Mouse (Mus musculus) CH12.LX (cell line): ENCODE results near the gene Nprl3. TPM values are rescaled to one million over a fixed set of nuclear protein-coding genes. Genes with fewer than 3 reads are reported as not detected.

Experiments used
- DNase-seq: peaks from one replicate; pipeline ENCODE4 v3.0.0-alpha.2; 2013; ENCODE audit errors: extremely low read depth
- H3K27ac ChIP-seq: 2 replicates; pipeline ENCODE4 v1.5.1; 2012; ENCODE audit warnings: low read depth, mild to moderate bottlenecking, control low read depth, moderate library complexity; ENCODE audit not compliant: insufficient read depth
- H3K27me3 ChIP-seq: replicated peaks from 2 replicates; pipeline ENCODE3; 2012; ENCODE audit warnings: inconsistent platforms
- H3K36me3 ChIP-seq, 2 experiments: replicated peaks in 1 of 2; 2 replicates each; pipeline versions ENCODE3 to v1.6.1; 2012; ENCODE audit warnings: inconsistent platforms in 1 of 2, low read length in 1 of 2, mild to moderate bottlenecking in 1 of 2, mixed read lengths in 1 of 2, moderate library complexity in 1 of 2; ENCODE audit not compliant: control insufficient read depth in 1 of 2, insufficient read depth in 1 of 2
- H3K4me1 ChIP-seq, 2 experiments: 2 replicates each; pipeline ENCODE4 v1.6.1; 2012; ENCODE audit warnings: inconsistent platforms in 1 of 2, moderate library complexity in 1 of 2; ENCODE audit not compliant: insufficient read depth in 2 of 2, control insufficient read depth in 1 of 2
- H3K4me2 ChIP-seq: 2 replicates; pipeline ENCODE4 v1.6.1; 2012; ENCODE audit warnings: low read depth, mild to moderate bottlenecking, control low read depth; ENCODE audit not compliant: poor library complexity, insufficient read depth, severe bottlenecking
- H3K4me3 ChIP-seq, 3 experiments: fragments of 150-350 bp in 1 of 3; sonication (generic) in 1 of 3; replicated peaks in 1 of 3; 2 replicates each; pipeline versions ENCODE3 to v1.5.1; 2011 to 2012; ENCODE audit warnings: low read depth in 2 of 3, low read length in 2 of 3, mild to moderate bottlenecking in 2 of 3, moderate library complexity in 2 of 3, control low read depth in 1 of 3, improper control_type of control experiment in 1 of 3, inconsistent platforms in 1 of 3, mixed read lengths in 1 of 3; ENCODE audit not compliant: poor library complexity in 1 of 3
- H3K79me2 ChIP-seq: replicated peaks from 2 replicates; pipeline ENCODE4 v1.6.1; 2012; ENCODE audit warnings: mild to moderate bottlenecking, moderate library complexity; ENCODE audit not compliant: control insufficient read depth, poor library complexity, insufficient read depth, severe bottlenecking; ENCODE audit errors: extremely low read depth
- H3K9ac ChIP-seq: 2 replicates; pipeline ENCODE4 v1.6.1; 2012; ENCODE audit warnings: low read depth, mild to moderate bottlenecking, control low read depth, moderate library complexity; ENCODE audit not compliant: insufficient read depth
- H3K9me3 ChIP-seq: replicated peaks from 2 replicates; pipeline ENCODE3; 2012; ENCODE audit warnings: low read length, inconsistent platforms, mixed read lengths
- CTCF ChIP-seq, 2 experiments: IDR thresholded peaks in 1 of 2; conservative IDR thresholded peaks in 1 of 2; 2 replicates each; pipeline ENCODE4 v1.5.1; 2011 to 2012; ENCODE audit warnings: low read depth in 2 of 2, low read length in 2 of 2, improper control_type of control experiment in 1 of 2, inconsistent platforms in 1 of 2, mild to moderate bottlenecking in 1 of 2, moderate library complexity in 1 of 2
- E2F4 ChIP-seq: IDR thresholded peaks from 2 replicates; pipeline ENCODE4 v1.6.1; 2011; ENCODE audit warnings: low read depth, low read length, improper control_type of control experiment; ENCODE audit not compliant: insufficient replicate concordance
- ELF1 ChIP-seq: IDR thresholded peaks from 2 replicates; pipeline ENCODE4 v1.6.1; 2014; ENCODE audit warnings: low read depth, mild to moderate bottlenecking, inconsistent platforms, low read length, improper control_type of control experiment
- ETS1 ChIP-seq: conservative IDR thresholded peaks from 2 replicates; pipeline ENCODE4 v1.6.1; 2012; ENCODE audit warnings: low read depth, mild to moderate bottlenecking, inconsistent platforms, low read length, improper control_type of control experiment, moderate library complexity
- GABPA ChIP-seq: IDR thresholded peaks from 2 replicates; pipeline ENCODE4 v1.6.1; 2012; ENCODE audit warnings: low read depth, low read length, improper control_type of control experiment, inconsistent platforms; ENCODE audit not compliant: insufficient replicate concordance
- HCFC1 ChIP-seq: IDR thresholded peaks from 2 replicates; pipeline ENCODE4 v1.6.1; 2012; ENCODE audit warnings: low read depth, mild to moderate bottlenecking, inconsistent platforms, low read length, improper control_type of control experiment
- MAFK ChIP-seq: IDR thresholded peaks from 2 replicates; pipeline ENCODE4 v1.6.1; 2011; ENCODE audit warnings: low read length, improper control_type of control experiment; ENCODE audit not compliant: insufficient replicate concordance
- MXI1 ChIP-seq: IDR thresholded peaks from 2 replicates; pipeline ENCODE4 v1.6.1; 2011; ENCODE audit warnings: mild to moderate bottlenecking, low read depth, low read length, improper control_type of control experiment
- MYC ChIP-seq: IDR thresholded peaks from 2 replicates; pipeline ENCODE4 v1.6.1; 2011; ENCODE audit warnings: low read depth, mild to moderate bottlenecking, improper control_type of control experiment, low read length
- NELFE ChIP-seq: IDR thresholded peaks from 2 replicates; pipeline ENCODE4 v1.6.1; 2011; ENCODE audit warnings: low read depth, low read length, improper control_type of control experiment
- NRF1 ChIP-seq: IDR thresholded peaks from 2 replicates; pipeline ENCODE4 v1.6.1; 2014; ENCODE audit warnings: low read depth, mild to moderate bottlenecking, inconsistent platforms, low read length, improper control_type of control experiment, moderate library complexity
- PAX5 ChIP-seq: IDR thresholded peaks from 2 replicates; pipeline ENCODE4 v1.6.1; 2012; ENCODE audit warnings: low read length, inconsistent platforms, mixed read lengths
- POLR2A ChIP-seq: IDR thresholded peaks from 2 replicates; pipeline ENCODE4 v1.6.1; 2011; ENCODE audit warnings: low read depth, mild to moderate bottlenecking, improper control_type of control experiment, low read length
- RAD21 ChIP-seq: IDR thresholded peaks from 2 replicates; pipeline ENCODE4 v1.6.1; 2011; ENCODE audit warnings: low read depth, mild to moderate bottlenecking, low read length, improper control_type of control experiment, moderate library complexity
- RCOR1 ChIP-seq: conservative IDR thresholded peaks from 2 replicates; pipeline ENCODE4 v1.6.1; 2012; ENCODE audit warnings: low read depth, mild to moderate bottlenecking, inconsistent platforms, low read length, improper control_type of control experiment
- SIN3A ChIP-seq: IDR thresholded peaks from 2 replicates; pipeline ENCODE4 v1.6.1; 2012; ENCODE audit warnings: low read length, improper control_type of control experiment, inconsistent platforms
- SMC3 ChIP-seq: IDR thresholded peaks from 2 replicates; pipeline ENCODE4 v1.6.1; 2011; ENCODE audit warnings: low read depth, low read length, improper control_type of control experiment
- TBP ChIP-seq: conservative IDR thresholded peaks from 2 replicates; pipeline ENCODE4 v1.6.1; 2011; ENCODE audit warnings: low read depth, low read length, improper control_type of control experiment
- TCF12 ChIP-seq: IDR thresholded peaks from 2 replicates; pipeline ENCODE4 v1.6.1; 2014; ENCODE audit warnings: low read depth, mild to moderate bottlenecking, inconsistent platforms, low read length, improper control_type of control experiment
- UBTF ChIP-seq: IDR thresholded peaks from 2 replicates; pipeline ENCODE4 v1.6.1; 2012; ENCODE audit warnings: low read depth, mild to moderate bottlenecking, inconsistent platforms, low read length, improper control_type of control experiment, moderate library complexity
- USF2 ChIP-seq: conservative IDR thresholded peaks from 2 replicates; pipeline ENCODE4 v1.6.1; 2011; ENCODE audit warnings: low read depth, low read length, improper control_type of control experiment
- ZKSCAN1 ChIP-seq: IDR thresholded peaks from 2 replicates; pipeline ENCODE4 v1.6.1; 2012; ENCODE audit warnings: low read depth, inconsistent platforms, low read length, improper control_type of control experiment, borderline replicate concordance
- ZMIZ1 ChIP-seq: IDR thresholded peaks from 2 replicates; pipeline ENCODE4 v1.6.1; 2012; ENCODE audit warnings: low read depth, mild to moderate bottlenecking, inconsistent platforms, low read length, improper control_type of control experiment
- dilution Hi-C: fragments of 300-500 bp; cut with MboI; formaldehyde crosslinking; loops from 2 replicates; pipeline ENCODE4 v1.14.3; 2020; ENCODE audit warnings: low sequenced_read_pairs; ENCODE audit not compliant: extremely low pct_unique_long_range_greater_than_20kb, extremely low pct_ligation_motif_present
- in situ Hi-C: fragments of 300-500 bp; cut with MboI; formaldehyde crosslinking; loops from 3 replicates; pipeline ENCODE4 v1.14.3; 2019; ENCODE audit warnings: low sequenced_read_pairs, low pct_ligation_motif_present, low pct_unique_long_range_greater_than_20kb, mixed read lengths
- polyA plus RNA-seq: library from polyadenylated mRNA; unstranded; fragments of >175 nt; gene quantifications from 2 replicates; pipeline ENCODE4 v1.2.1, GENCODE M21; 2012; ENCODE audit warnings: low read depth; ENCODE audit not compliant: insufficient read length
- total RNA-seq, 2 experiments: library from RNA; depleted of rRNA; stranded (reverse); fragments of 300-350 nt in 1 of 2; fragments of >200 nt in 1 of 2; gene quantifications; 2 replicates each; pipeline ENCODE4 v1.2.3; 2012 to 2014

Nprl3 gene
- total and polyA plus RNA-seq, 3 experiments, result 47.9 to 79.8 (median 51.7) TPM

DNA sequence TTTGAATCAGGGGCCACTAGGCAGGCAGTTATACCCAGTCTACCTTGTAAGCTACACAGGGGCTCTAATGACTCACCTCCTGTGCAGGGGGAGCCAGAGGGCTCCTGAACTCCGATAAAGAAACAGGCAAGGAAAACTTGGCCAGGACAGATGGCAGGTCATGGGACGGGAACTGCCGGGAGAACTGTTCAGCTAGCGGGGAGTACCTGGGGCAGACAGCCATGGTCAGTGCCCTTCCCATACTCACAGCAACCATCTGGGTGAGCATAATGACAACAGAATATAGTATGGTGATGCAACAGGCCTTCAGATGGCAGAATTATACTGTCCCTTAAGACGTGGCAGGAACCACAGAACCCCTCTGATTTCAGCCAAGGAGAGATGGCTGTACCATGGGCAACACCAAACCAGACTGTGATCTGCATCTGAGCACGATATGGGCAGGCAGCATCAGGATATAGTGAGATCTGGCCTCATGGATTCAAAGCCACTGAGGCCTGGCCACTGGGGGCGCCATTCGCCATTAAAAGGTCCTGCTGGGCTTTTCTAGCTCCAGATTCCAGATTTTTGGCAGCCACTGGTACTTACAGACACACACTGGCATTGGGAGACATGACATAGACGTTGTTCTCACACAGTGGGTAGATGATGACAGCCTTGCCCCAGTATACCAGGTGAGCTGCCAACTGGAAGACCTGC lies 30.6 kb downstream of the Nprl3 start:
- peaks cover 11 to 25% of the 10 kb centered on the region in 2 experiments for H3K4me1 ChIP-seq
- H3K9ac ChIP-seq, result no peak overlapping the region
- peak; percentile 65 for DNase-seq
- H3K9me3 ChIP-seq, result no peaks in the 10 kb centered on the region
- peaks cover 74 to 93% of the 10 kb centered on the region in 2 experiments for H3K36me3 ChIP-seq
- no peak overlapping the region for H3K4me3 ChIP-seq
- H3K27me3 ChIP-seq, result no peaks in the 10 kb centered on the region
- dilution Hi-C loops (no loop called here), in situ Hi-C loops (loop anchor here (5.0 to 10.0 kb wide), 2 partner anchors 35 to 52 kb away; partner anchors contain the start of gene Il9r)
- no peak overlapping the region for H3K4me2 ChIP-seq
- H3K79me2 ChIP-seq, result no peaks in the 10 kb centered on the region
- H3K27ac ChIP-seq, result no peak overlapping the region
- TF ChIP-seq CTCF (conservative IDR thresholded peaks at IDR 0.05 in 1 of 2, IDR thresholded peaks at IDR 0.05 in 1 of 2; ENCODE audit: low read depth in 2 of 2, low read length in 2 of 2) (peak; percentile 68 to 72; a peak in 3 of 4 replicates), RAD21 (peak; percentile 28), NRF1 (no peak), MXI1 (no peak), TCF12 (no peak), E2F4 (no peak), SMC3 (peak; percentile 32), SIN3A (0 out of 2 replicates have a peak, but pooled peaks have one; percentile 31), ZKSCAN1 (no peak)

DNA sequence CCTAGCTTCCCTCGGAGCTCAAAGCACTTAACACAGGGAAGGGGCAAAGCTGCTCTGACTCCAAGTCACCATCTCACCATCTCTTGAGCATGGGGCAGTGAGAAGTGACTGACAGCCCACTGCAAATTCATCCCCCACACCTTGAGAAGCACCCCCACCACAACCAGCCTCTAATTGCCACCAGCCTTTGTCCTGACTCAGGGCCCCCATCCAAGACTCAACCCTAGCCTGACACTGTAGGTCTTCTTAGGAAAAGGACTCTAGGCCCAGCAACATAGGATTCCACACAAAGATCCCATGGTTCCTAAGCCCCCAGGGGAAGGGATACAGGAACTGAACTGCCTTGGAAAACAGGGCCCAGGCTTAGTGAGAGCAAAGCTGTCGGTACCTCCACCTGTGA lies 31.4 kb downstream of the Nprl3 start:
- H3K79me2 ChIP-seq, result no peaks in the 10 kb centered on the region
- TF ChIP-seq NELFE, result no peak
- TF ChIP-seq USF2, result no peak
- no peak for TF ChIP-seq POLR2A
- no peak for TF ChIP-seq RCOR1
- no peak for TF ChIP-seq ZMIZ1
- no peak for TF ChIP-seq MAFK
- no peak for TF ChIP-seq TBP
- TF ChIP-seq PAX5, result no peak
- no peak for TF ChIP-seq ETS1
- no peak for TF ChIP-seq ELF1
- TF ChIP-seq HCFC1, result no peak
- no peak for TF ChIP-seq CTCF (conservative IDR thresholded peaks at IDR 0.05 in 1 of 2, IDR thresholded peaks at IDR 0.05 in 1 of 2; ENCODE audit: low read depth in 2 of 2, low read length in 2 of 2)
- no peak for TF ChIP-seq E2F4
- TF ChIP-seq MYC, result no peak
- TF ChIP-seq SMC3, result no peak
- no peak for TF ChIP-seq UBTF
- no peak for TF ChIP-seq GABPA
- TF ChIP-seq, all 38 proteins: peak for 0
- peaks cover 11 to 25% of the 10 kb centered on the region in 2 experiments for H3K4me1 ChIP-seq
- no peak overlapping the region for H3K27ac ChIP-seq
- no peak overlapping the region for H3K4me2 ChIP-seq
- no peak overlapping the region for H3K4me3 ChIP-seq
- no peak overlapping the region for H3K9ac ChIP-seq
- no peak for DNase-seq
- in situ Hi-C loops, result loop anchor here (5.0 to 10.0 kb wide), 2 partner anchors 34 to 51 kb away; partner anchors contain the start of gene Il9r
- peaks cover 75 to 93% of the 10 kb centered on the region in 2 experiments for H3K36me3 ChIP-seq
- dilution Hi-C loops, result no loop called here
- H3K27me3 ChIP-seq, result no peaks in the 10 kb centered on the region
- H3K9me3 ChIP-seq, result no peaks in the 10 kb centered on the region
